In the genomic region with DNA sequence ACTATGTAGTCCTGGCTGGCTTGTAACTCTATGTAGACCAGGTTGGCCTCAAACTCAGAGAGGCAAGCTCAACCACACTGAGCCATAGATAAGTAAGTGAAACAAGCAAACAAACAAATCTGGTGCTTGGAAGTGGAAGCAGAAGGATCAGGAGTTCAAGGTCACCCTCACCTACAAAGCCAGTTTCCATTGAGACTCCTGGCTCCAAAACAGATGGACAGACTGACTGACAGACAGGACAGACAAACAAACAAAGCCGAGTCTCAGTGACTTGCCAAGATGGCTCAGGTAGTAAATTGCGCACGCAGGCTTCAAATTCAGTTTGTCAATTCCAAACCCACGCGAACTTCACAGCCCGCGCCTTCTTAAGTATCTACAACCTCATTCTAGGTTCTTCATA, we compare ENCODE assay signal across 7 mouse cellular contexts. TPM values are rescaled to one million over a fixed set of nuclear protein-coding genes. Genes with fewer than 3 reads are reported as not detected.
DNase-seq lines count a peak whose midpoint lies in the region; ATAC-seq and TF ChIP-seq lines count a peak whose summit lies in the region.

No protein-coding gene starts in this region.

- TF ChIP-seq CTCF in small intestine, adult 2 months (IDR thresholded peaks at IDR 0.05; ENCODE audit: extremely low read depth, insufficient read length, insufficient replicate concordance, low read depth, low read length) = no peak

- no peaks in the 10 kb centered on the region for H3K36me3 ChIP-seq in lung, embryonic 16.5 days (ENCODE audit: control insufficient read depth, insufficient read depth, low read length)
- H3K36me3 ChIP-seq in embryonic facial prominence, embryonic 15.5 days = no peaks in the 10 kb centered on the region
- H3K36me3 ChIP-seq in limb, embryonic 10.5 days = no peaks in the 10 kb centered on the region
- no peaks in the 10 kb centered on the region for H3K36me3 ChIP-seq in small intestine, adult 2 months (ENCODE audit: control insufficient read depth, insufficient read depth, low read length)

- no peak overlapping the region for H3K27ac ChIP-seq in lung, embryonic 16.5 days (ENCODE audit: low read length)
- no peak overlapping the region for H3K27ac ChIP-seq in embryonic facial prominence, embryonic 15.5 days (replicated peaks)
- peak overlapping the region; percentile 91 for H3K27ac ChIP-seq in limb, embryonic 10.5 days
- peak overlapping the region; percentile 26; the same call in 1 of the 2 replicates for H3K27ac ChIP-seq in small intestine, adult 2 months (ENCODE audit: insufficient read depth, low read depth, low read length)

- peak overlapping the region; percentile 95 for H3K4me2 ChIP-seq in lung, embryonic 16.5 days (ENCODE audit: low read depth, low read length)
- peak overlapping the region; percentile 92 for H3K4me2 ChIP-seq in embryonic facial prominence, embryonic 15.5 days (replicated peaks)

- peak overlapping the region; percentile 90 for H3K9ac ChIP-seq in lung, embryonic 16.5 days (ENCODE audit: low read length)
- peak overlapping the region; percentile 72; the same call in 1 of the 2 replicates for H3K9ac ChIP-seq in embryonic facial prominence, embryonic 15.5 days

- H3K4me3 ChIP-seq in lung, embryonic 16.5 days (ENCODE audit: low read length) = peak overlapping the region; percentile 90
- H3K4me3 ChIP-seq in embryonic facial prominence, embryonic 15.5 days (replicated peaks) = peak overlapping the region; percentile 70
- H3K4me3 ChIP-seq in limb, embryonic 10.5 days = peak overlapping the region; percentile 86
- peak overlapping the region; percentile 88 for H3K4me3 ChIP-seq in small intestine, adult 2 months (ENCODE audit: low read depth, low read length)

- 8% methylated on average over 7 of the region's 7 CpGs for WGBS in lung, embryonic 16.5 days
- WGBS in embryonic facial prominence, embryonic 15.5 days = 15% methylated on average over 7 of the region's 7 CpGs
- WGBS in limb, embryonic 10.5 days = 23% methylated on average over 7 of the region's 7 CpGs
- WGBS in small intestine, adult 2 months = 5% methylated on average over 7 of the region's 7 CpGs

- DNase-seq in lung, adult 18-20 months = no peak
- DNase-seq in limb, embryonic 10.5 days (ENCODE audit: low spot score) = no peak
- no peak for DNase-seq in T-cell, adult 2 months (ENCODE audit: low spot score)
- no peak for DNase-seq in testis, postnatal 14 days (ENCODE audit: low spot score)

- H3K4me1 ChIP-seq in lung, embryonic 16.5 days (replicated peaks; ENCODE audit: control insufficient read depth, insufficient read depth, low read length) = peaks cover 15% of the 10 kb centered on the region
- peaks cover 12% of the 10 kb centered on the region; the same call in 1 of the 2 replicates for H3K4me1 ChIP-seq in embryonic facial prominence, embryonic 15.5 days
- H3K4me1 ChIP-seq in limb, embryonic 10.5 days = peaks cover 10% of the 10 kb centered on the region
- H3K4me1 ChIP-seq in small intestine, adult 2 months (ENCODE audit: control insufficient read depth, insufficient read depth, insufficient read length, low read length) = peaks cover 13% of the 10 kb centered on the region

- no peaks in the 10 kb centered on the region for H3K27me3 ChIP-seq in lung, embryonic 16.5 days (ENCODE audit: control insufficient read depth, insufficient read depth, low read depth, low read length)
- H3K27me3 ChIP-seq in embryonic facial prominence, embryonic 15.5 days = no peaks in the 10 kb centered on the region
- 0 out of 2 replicates have a peak, but pooled peaks cover 6% of the 10 kb centered on the region for H3K27me3 ChIP-seq in limb, embryonic 10.5 days (ENCODE audit: low read depth, poor library complexity, severe bottlenecking)
- no peaks in the 10 kb centered on the region for H3K27me3 ChIP-seq in small intestine, adult 2 months (ENCODE audit: control insufficient read depth, insufficient read depth, low read length)

- H3K9me3 ChIP-seq in lung, embryonic 16.5 days (ENCODE audit: control insufficient read depth, low read length) = no peaks in the 10 kb centered on the region
- no peaks in the 10 kb centered on the region for H3K9me3 ChIP-seq in embryonic facial prominence, embryonic 15.5 days (replicated peaks)
- no peaks in the 10 kb centered on the region for H3K9me3 ChIP-seq in limb, embryonic 10.5 days (replicated peaks)

- TF ChIP-seq POLR2A in small intestine, adult 2 months (IDR thresholded peaks at IDR 0.05; ENCODE audit: low read depth, low read length) = no peak

- ATAC-seq in lung, embryonic 16.5 days (ENCODE audit: low read depth) = no peak
- no peak for ATAC-seq in embryonic facial prominence, embryonic 15.5 days (ENCODE audit: insufficient number of reproducible peaks, low FRiP score, low TSS enrichment, low read depth)

RNA-seq across cellular contexts. Expression of a gene that starts 0.3 kb away (rescaled TPM):
- polyA plus RNA-seq in lung, embryonic 16.5 days (2015; fragmentation: Nextera tagmentation; extraction: Ambion mirVana) = 22.8 and 26.0 TPM in 2 replicates
- polyA plus RNA-seq in embryonic facial prominence, embryonic 15.5 days (2015; fragmentation: Nextera tagmentation; extraction: Ambion mirVana) = 24.8 and 25.1 TPM in 2 replicates
- polyA plus RNA-seq in limb, embryonic 10.5 days (2016; fragmentation: Nextera tagmentation; extraction: Ambion mirVana) = 14.0 and 18.7 TPM in 2 replicates
- polyA plus RNA-seq in small intestine, adult 2 months (2012; rRNA removed) = 6.9 and 22.5 TPM in 2 replicates

RNA-seq across cellular contexts. Expression of a gene that starts 0.4 kb away (rescaled TPM):
- 11.4 and 18.4 TPM in 2 replicates for polyA plus RNA-seq in lung, embryonic 16.5 days (2015; fragmentation: Nextera tagmentation; extraction: Ambion mirVana)
- 10.7 and 11.4 TPM in 2 replicates for polyA plus RNA-seq in embryonic facial prominence, embryonic 15.5 days (2015; fragmentation: Nextera tagmentation; extraction: Ambion mirVana)
- 3.8 and 4.3 TPM in 2 replicates for polyA plus RNA-seq in limb, embryonic 10.5 days (2016; fragmentation: Nextera tagmentation; extraction: Ambion mirVana)
- polyA plus RNA-seq in small intestine, adult 2 months (2012; rRNA removed) = 4.9 and 7.4 TPM in 2 replicates

RNA-seq across cellular contexts. Expression of a gene that starts 56.7 kb away (rescaled TPM):
- 7.0 and 7.6 TPM in 2 replicates for polyA plus RNA-seq in lung, embryonic 16.5 days (2015; fragmentation: Nextera tagmentation; extraction: Ambion mirVana)
- polyA plus RNA-seq in embryonic facial prominence, embryonic 15.5 days (2015; fragmentation: Nextera tagmentation; extraction: Ambion mirVana) = 2.1 and 2.6 TPM in 2 replicates
- 0.80 and 1.5 TPM in 2 replicates for polyA plus RNA-seq in limb, embryonic 10.5 days (2016; fragmentation: Nextera tagmentation; extraction: Ambion mirVana)
- 0.84 and 1.4 TPM in 2 replicates for polyA plus RNA-seq in small intestine, adult 2 months (2012; rRNA removed)

Comparison
In these comparisons a context has a peak if more than half of its experiments do, and no peak if none do; other contexts are left out.
1. H3K27ac ChIP-seq: peak in limb, embryonic 10.5 days (single experiment) and small intestine, adult 2 months (single experiment); none in lung, embryonic 16.5 days (single experiment) and embryonic facial prominence, embryonic 15.5 days (single experiment).
2. Peak in every context shown above with its lines, with median percentiles within 50 percentile points of each other: H3K4me3 ChIP-seq.